Mouse (Mus musculus) cortical plate, adult 2 months (tissue): Measurements from ENCODE around the gene Dynlt1c.
"Not testable (repeated sequence)": the region's sequence is repeated elsewhere in the genome, so short reads cannot be mapped to it uniquely, and the experiment has no call there.

ENCODE experiments used
- CTCF ChIP-seq: fragments of 200-500 bp; IDR thresholded peaks from 2 replicates; pipeline ENCODE4 v1.5.1; 2011; ENCODE audit warnings: mild to moderate bottlenecking, control low read depth, low read length; ENCODE audit not compliant: insufficient read depth; ENCODE audit errors: extremely low read depth
- POLR2A ChIP-seq: fragments of 200-500 bp; IDR thresholded peaks from 2 replicates; pipeline ENCODE4 v1.6.1; 2011; ENCODE audit warnings: mild to moderate bottlenecking, low read length, control low read depth; ENCODE audit not compliant: insufficient read depth; ENCODE audit errors: extremely low read depth

GRCm38 (mm10) chr17:6655087-6655511 is 53.6 kb downstream of the Dynlt1c start:
- not testable (repeated sequence) for TF ChIP-seq POLR2A, CTCF
